Mouse (Mus musculus) forebrain, embryonic 11.5 days (tissue): ENCODE measurements around the gene Pla2g16. TPM values are rescaled to one million over a fixed set of nuclear protein-coding genes. Genes with fewer than 3 reads are reported as not detected.

Source experiments
- ATAC-seq: fragments of 200-750 bp; cut with Nextera tagmentation; replicated peaks from 2 replicates; pipeline ENCODE4 v1.8.0; 2017; ENCODE audit warnings: moderate TSS enrichment; ENCODE audit not compliant: low FRiP score
- DNase-seq: peaks from one replicate; pipeline ENCODE4 v3.0.0-alpha.2; 2017; ENCODE audit warnings: low spot score
- H3K27ac ChIP-seq: fragments of 300-500 bp; sonication (generic); 2 replicates; pipeline ENCODE4 v1.5.1; 2014; ENCODE audit warnings: low read depth, low read length
- H3K27me3 ChIP-seq: fragments of 300-500 bp; sonication (generic); 2 replicates; pipeline ENCODE4 v1.6.1; 2014; ENCODE audit warnings: mild to moderate bottlenecking, low read length, mixed read lengths; ENCODE audit not compliant: control insufficient read depth, insufficient read depth
- H3K36me3 ChIP-seq: fragments of 300-500 bp; sonication (generic); 2 replicates; pipeline ENCODE4 v1.6.1; 2014; ENCODE audit warnings: mild to moderate bottlenecking, low read length, moderate library complexity, mixed read lengths; ENCODE audit not compliant: control insufficient read depth, insufficient read depth
- H3K4me1 ChIP-seq: fragments of 300-500 bp; sonication (generic); replicated peaks from 2 replicates; pipeline ENCODE4 v1.6.1; 2014; ENCODE audit warnings: low read length, mixed read lengths; ENCODE audit not compliant: control insufficient read depth, insufficient read depth
- H3K4me2 ChIP-seq: fragments of 300-500 bp; sonication (generic); 2 replicates; pipeline ENCODE4 v1.6.1; 2014; ENCODE audit warnings: low read depth, mild to moderate bottlenecking, low read length, moderate library complexity, mixed read lengths; ENCODE audit not compliant: severe bottlenecking
- H3K4me3 ChIP-seq: fragments of 300-500 bp; sonication (generic); 2 replicates; pipeline ENCODE4 v1.5.1; 2014; ENCODE audit warnings: low read depth, low read length
- H3K9ac ChIP-seq: fragments of 300-500 bp; sonication (generic); 2 replicates; pipeline ENCODE4 v1.6.1; 2014; ENCODE audit warnings: low read length
- H3K9me3 ChIP-seq: fragments of 300-500 bp; sonication (generic); 2 replicates; pipeline ENCODE4 v1.6.1; 2016; ENCODE audit warnings: low read length, mixed read lengths; ENCODE audit not compliant: control insufficient read depth
- WGBS: fragments of 180-500 bp; shearing (Covaris S2); extraction: QIAGEN DNeasy Blood & Tissue Kit; methylation state at CpG from one replicate; pipeline ENCODE4 v1.1.7; 2014; 5-methylcytosine and 5-hydroxymethylcytosine counted together
- polyA plus RNA-seq: library from polyadenylated mRNA; unstranded; fragments of >200 nt; fragmentation: Nextera tagmentation; extraction: Ambion mirVana; gene quantifications from 2 replicates; pipeline ENCODE4 v1.2.1, GENCODE M21; 2014

The Pla2g16 gene
- polyA plus RNA-seq, 1 experiment from 2014 or later, result 4.4 TPM

DNA sequence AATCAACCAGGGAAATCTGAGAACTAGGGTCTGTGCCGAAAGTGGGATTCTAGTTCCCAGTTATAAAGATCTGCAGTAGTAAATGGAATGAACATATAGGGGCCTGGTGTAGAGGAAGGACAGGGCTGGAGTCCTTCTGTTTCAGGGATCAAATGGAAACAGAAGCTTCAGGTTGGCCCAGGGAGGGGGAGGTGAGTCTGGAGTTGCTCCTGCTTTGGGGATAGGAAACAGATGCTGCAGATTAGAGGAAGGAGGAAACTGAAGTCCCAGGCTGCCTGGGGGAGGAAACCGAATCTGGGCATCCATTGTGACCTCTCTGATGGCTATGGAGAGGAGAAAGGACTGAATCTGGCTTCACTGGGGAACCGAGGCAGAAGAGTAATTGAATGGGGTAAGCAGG is 11.1 kb downstream of the Pla2g16 start:
- no peak overlapping the region for H3K9ac ChIP-seq
- H3K27me3 ChIP-seq, result no peaks in the 10 kb centered on the region
- no peaks in the 10 kb centered on the region for H3K36me3 ChIP-seq
- no peak overlapping the region for H3K27ac ChIP-seq
- DNase-seq, result no peak
- 65% methylated on average over 3 of the region's 3 CpGs for WGBS
- H3K4me1 ChIP-seq, result no peaks in the 10 kb centered on the region
- no peak overlapping the region for H3K4me2 ChIP-seq
- no peaks in the 10 kb centered on the region for H3K9me3 ChIP-seq
- no peak overlapping the region for H3K4me3 ChIP-seq
- no peak for ATAC-seq

DNA sequence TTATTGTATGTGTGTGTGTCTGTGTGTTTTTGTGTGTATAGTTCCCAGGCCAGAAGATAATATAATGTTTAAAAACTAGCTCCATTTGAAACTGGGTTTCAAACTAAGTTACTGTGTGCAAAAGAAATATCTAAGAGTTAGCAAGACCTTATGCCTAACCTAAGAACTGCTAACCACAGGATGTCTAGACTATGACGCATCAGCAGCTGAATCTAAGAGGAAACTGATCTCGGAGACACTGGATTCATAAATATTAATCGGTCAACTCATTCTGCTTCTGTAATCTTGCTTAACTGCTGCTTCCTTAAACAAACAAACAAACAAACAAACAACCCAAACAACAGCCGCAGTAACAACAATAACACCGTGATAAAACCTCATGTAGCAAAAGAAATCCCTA is 12.4 kb downstream of the Pla2g16 start:
- H3K4me3 ChIP-seq, result no peak overlapping the region
- no peaks in the 10 kb centered on the region for H3K9me3 ChIP-seq
- H3K27me3 ChIP-seq, result no peaks in the 10 kb centered on the region
- DNase-seq (no peak), ATAC-seq (no peak)
- H3K9ac ChIP-seq, result no peak overlapping the region
- WGBS, result 88% methylated on average over 5 of the region's 5 CpGs
- no peaks in the 10 kb centered on the region for H3K4me1 ChIP-seq
- no peak overlapping the region for H3K4me2 ChIP-seq
- H3K36me3 ChIP-seq, result no peaks in the 10 kb centered on the region
- H3K27ac ChIP-seq, result no peak overlapping the region

- H3K36me3 ChIP-seq, result no peaks in the 10 kb centered on the region
- 81% methylated on average over 1 of the region's 1 CpGs for WGBS
- ATAC-seq (no peak), DNase-seq (no peak)
- H3K9ac ChIP-seq, result no peak overlapping the region
- H3K27me3 ChIP-seq, result no peaks in the 10 kb centered on the region
- H3K9me3 ChIP-seq, result no peaks in the 10 kb centered on the region
- no peak overlapping the region for H3K4me3 ChIP-seq
- H3K4me2 ChIP-seq, result no peak overlapping the region
- H3K27ac ChIP-seq, result no peak overlapping the region
- no peaks in the 10 kb centered on the region for H3K4me1 ChIP-seq
Measured at GRCm38 (mm10) chr19:7576180-7576579, 18.9 kb downstream of the Pla2g16 start.

DNA sequence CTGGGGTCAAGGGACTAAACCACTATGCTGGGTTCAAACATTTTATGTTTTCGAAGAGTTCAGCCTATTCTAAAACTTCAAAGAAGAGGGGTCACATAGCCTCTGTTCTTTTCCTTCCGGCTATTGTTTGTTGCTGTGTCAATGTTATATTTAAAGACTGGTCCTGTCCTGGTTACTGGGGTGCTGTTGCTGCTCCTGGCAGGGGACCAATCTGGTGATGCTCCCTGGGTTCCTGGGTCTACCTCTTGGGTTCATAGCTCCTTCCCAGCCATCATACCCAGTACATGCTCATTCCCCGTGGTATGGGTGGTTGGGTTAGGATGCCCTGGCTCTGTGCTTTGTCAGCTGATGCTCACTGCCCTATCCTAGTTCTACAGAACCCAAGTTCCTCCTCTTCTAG is 20.5 kb downstream of the Pla2g16 start:
- Histone ChIP-seq H3K9ac (no peak overlapping the region), H3K4me3 (no peak overlapping the region), H3K9me3 (no peaks in the 10 kb centered on the region), H3K27ac (no peak overlapping the region), H3K36me3 (no peaks in the 10 kb centered on the region), H3K27me3 (no peaks in the 10 kb centered on the region), H3K4me1 (no peaks in the 10 kb centered on the region), H3K4me2 (no peak overlapping the region)
- DNase-seq, result no peak
- no peak for ATAC-seq
- 85% methylated on average over 3 of the region's 3 CpGs for WGBS

GRCm38 (mm10) chr19:7581042-7581441 is 23.8 kb downstream of the Pla2g16 start:
- H3K27me3 ChIP-seq, result no peaks in the 10 kb centered on the region
- H3K36me3 ChIP-seq, result no peaks in the 10 kb centered on the region
- no peak overlapping the region for H3K9ac ChIP-seq
- DNase-seq (no peak), ATAC-seq (no peak)
- no peak overlapping the region for H3K27ac ChIP-seq
- WGBS, result 61% methylated on average over 5 of the region's 5 CpGs
- no peak overlapping the region for H3K4me3 ChIP-seq
- no peaks in the 10 kb centered on the region for H3K9me3 ChIP-seq
- H3K4me1 ChIP-seq, result no peaks in the 10 kb centered on the region
- no peak overlapping the region for H3K4me2 ChIP-seq

DNA sequence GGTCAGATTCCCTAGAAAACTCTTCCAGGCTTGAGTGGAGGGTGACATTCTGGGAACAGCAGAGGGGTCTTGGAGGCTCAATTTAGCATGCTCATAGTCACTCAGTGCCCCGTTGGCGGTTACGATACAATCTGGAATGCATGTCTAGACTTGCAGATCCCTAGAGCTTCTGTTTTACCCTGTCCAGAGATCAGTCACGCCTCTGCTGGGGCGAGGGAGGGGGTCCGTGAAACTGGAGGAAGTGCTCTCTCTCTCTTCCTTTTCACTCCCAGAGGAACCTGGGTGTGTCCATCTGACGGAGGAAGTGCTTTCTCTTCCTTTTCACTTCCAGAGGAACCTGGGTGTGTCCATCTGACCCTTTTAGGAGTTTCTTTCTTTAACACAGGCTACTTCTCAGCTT is 25.8 kb downstream of the Pla2g16 start:
- Histone ChIP-seq H3K4me1 (no peaks in the 10 kb centered on the region), H3K27me3 (no peaks in the 10 kb centered on the region), H3K4me2 (no peak overlapping the region), H3K9me3 (no peaks in the 10 kb centered on the region), H3K4me3 (no peak overlapping the region), H3K36me3 (no peaks in the 10 kb centered on the region), H3K27ac (no peak overlapping the region), H3K9ac (no peak overlapping the region)
- ATAC-seq (no peak), DNase-seq (no peak)
- WGBS, result 71% methylated on average over 7 of the region's 7 CpGs

GRCm38 (mm10) chr19:7583599-7583998 is 26.3 kb downstream of the Pla2g16 start:
- ATAC-seq, result no peak
- no peaks in the 10 kb centered on the region for H3K27me3 ChIP-seq
- no peaks in the 10 kb centered on the region for H3K4me1 ChIP-seq
- 84% methylated on average over 3 of the region's 3 CpGs for WGBS
- no peak overlapping the region for H3K27ac ChIP-seq
- no peak for DNase-seq
- no peak overlapping the region for H3K9ac ChIP-seq
- no peak overlapping the region for H3K4me3 ChIP-seq
- no peaks in the 10 kb centered on the region for H3K9me3 ChIP-seq
- H3K36me3 ChIP-seq, result no peaks in the 10 kb centered on the region
- H3K4me2 ChIP-seq, result no peak overlapping the region

DNA sequence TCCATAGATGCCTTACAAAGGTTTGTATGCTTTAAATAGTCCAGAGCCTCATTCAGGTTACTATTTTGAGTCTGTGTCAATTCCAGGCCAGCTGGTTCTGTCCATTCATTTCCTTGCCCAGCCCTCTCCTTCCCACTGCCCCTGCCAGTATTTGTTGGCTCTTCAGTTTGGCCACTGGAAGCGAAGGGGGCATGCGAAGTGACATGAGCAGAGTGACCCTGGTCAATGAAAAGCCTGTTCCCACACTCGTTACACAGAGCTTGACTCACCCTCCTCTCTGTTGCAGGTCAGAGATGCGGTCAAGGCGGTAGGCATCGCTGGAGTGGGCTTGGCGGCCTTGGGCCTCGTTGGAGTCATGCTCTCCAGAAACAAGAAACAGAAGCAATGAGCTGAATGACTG is 28.0 kb downstream of the Pla2g16 start:
- WGBS, result 85% methylated on average over 8 of the region's 8 CpGs
- Histone ChIP-seq H3K9me3 (no peaks in the 10 kb centered on the region), H3K4me1 (no peaks in the 10 kb centered on the region), H3K9ac (no peak overlapping the region), H3K27ac (no peak overlapping the region), H3K4me3 (no peak overlapping the region), H3K4me2 (no peak overlapping the region), H3K36me3 (no peaks in the 10 kb centered on the region), H3K27me3 (no peaks in the 10 kb centered on the region)
- no peak for ATAC-seq
- DNase-seq, result no peak

DNA sequence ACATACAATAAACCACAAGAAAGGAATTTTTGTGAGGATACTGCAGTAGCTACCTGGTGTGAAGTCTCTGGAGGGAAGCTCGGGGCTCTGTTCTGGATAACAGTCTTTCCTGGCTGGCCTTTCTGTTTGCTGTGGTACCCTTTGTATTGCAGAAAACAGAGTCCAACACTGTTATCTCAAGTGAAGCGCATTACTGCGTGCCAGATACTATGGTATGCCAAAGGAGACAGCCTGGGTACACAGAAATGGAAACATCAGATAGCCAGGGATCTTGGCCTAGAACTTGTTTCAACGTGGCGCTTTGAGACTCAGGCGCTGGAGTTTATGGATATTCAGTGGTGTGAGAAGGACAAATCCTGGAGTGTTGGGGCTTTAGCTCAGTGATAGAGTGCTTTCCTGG is 28.5 kb downstream of the Pla2g16 start:
- Histone ChIP-seq H3K4me2 (no peak overlapping the region), H3K9ac (no peak overlapping the region), H3K4me1 (no peaks in the 10 kb centered on the region), H3K36me3 (no peaks in the 10 kb centered on the region), H3K9me3 (no peaks in the 10 kb centered on the region), H3K4me3 (no peak overlapping the region), H3K27me3 (no peaks in the 10 kb centered on the region), H3K27ac (no peak overlapping the region)
- no peak for ATAC-seq
- DNase-seq, result no peak
- WGBS, result 94% methylated on average over 6 of the region's 6 CpGs
